Mouse (Mus musculus) splenic B cell, adult 2 months (primary cell): ENCODE data around the gene Chrnd.

ENCODE experiments used
- DNase-seq: peaks from one replicate; pipeline ENCODE4 v3.0.0-alpha.2; 2011; ENCODE audit warnings: low read depth, low spot score
- H3K27me3 ChIP-seq: 2 replicates; pipeline ENCODE4 v1.6.1; 2012; ENCODE audit warnings: mild to moderate bottlenecking, low read length, moderate library complexity, mixed read lengths; ENCODE audit not compliant: control insufficient read depth, poor library complexity, insufficient read depth, severe bottlenecking
- H3K36me3 ChIP-seq: 2 replicates; pipeline ENCODE4 v1.6.1; 2012; ENCODE audit warnings: mild to moderate bottlenecking, low read length, moderate library complexity, mixed read lengths; ENCODE audit not compliant: control insufficient read depth, poor library complexity, insufficient read depth, severe bottlenecking

The Chrnd gene

DNA sequence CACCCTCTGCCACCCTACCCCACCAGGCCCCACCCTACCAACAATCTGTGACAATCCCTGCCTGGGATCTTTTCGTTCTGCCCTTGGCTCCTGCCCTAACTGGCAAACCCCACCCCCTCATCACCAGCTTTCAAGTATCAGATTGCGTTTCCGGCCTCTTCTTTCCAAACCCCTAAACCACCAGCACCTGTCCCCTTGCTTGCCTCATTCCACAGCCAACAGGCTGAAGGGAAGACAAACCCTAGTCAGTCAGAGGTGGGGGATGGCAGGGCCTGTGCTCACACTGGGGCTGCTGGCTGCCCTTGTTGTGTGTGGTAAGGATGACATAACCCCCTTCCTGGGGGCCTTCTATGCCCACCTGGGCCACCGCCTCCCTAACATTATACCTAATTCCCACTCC is at the start of gene Chrnd:
Gene Chrnd, plus strand, starts transcription at position 179 of the 400 bp plus-strand sequence.
- Histone ChIP-seq H3K36me3 (no peaks in the 10 kb centered on the region), H3K27me3 (no peaks in the 10 kb centered on the region; the same call in 1 of the 2 replicates)
- DNase-seq: no peak

DNA sequence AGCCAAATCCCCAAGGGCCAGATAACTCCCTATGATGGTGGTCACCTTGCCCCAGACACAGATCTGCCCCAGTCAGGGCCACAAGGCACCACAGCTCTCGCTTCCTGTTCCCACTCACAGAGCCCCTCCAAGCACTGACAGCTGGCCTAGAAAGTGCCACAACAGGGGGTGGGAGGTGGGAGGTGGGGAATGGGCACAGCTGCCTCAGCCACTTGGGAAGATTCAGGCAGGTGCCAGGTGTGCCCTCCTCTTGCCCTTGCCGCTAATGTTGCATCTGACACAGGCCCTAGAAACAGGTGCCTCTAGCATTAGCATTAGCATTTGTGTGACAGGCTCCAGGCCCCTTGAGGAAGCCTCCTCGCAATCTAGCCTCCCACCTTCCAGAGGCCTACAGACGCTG is 48.9 kb upstream of the Chrnd start:
- no peak for DNase-seq

DNA sequence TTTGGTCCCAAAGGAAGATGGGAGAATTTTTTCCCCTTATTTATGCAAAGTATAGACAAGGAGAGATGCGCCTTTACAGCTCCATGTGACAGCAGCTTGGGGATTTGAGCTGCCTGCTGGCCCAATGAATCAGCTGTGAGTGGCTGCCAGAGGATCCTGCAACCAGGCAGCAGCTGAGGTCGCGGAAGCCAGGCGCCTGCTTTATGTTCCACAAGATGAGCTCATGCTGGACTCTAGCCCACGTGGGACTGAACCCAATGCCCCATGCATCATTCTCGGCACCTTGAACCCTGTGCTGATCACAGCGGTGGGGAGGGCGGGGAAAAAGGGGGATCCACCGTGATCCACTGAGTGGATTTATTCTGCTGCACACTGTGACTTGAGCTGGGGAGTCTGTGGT is 48.0 kb upstream of the Chrnd start:
- DNase-seq: no peak
- no peaks in the 10 kb centered on the region for H3K27me3 ChIP-seq
- no peaks in the 10 kb centered on the region for H3K36me3 ChIP-seq

More for the DNA sequence above, 48.9 kb upstream of the Chrnd start:
- H3K36me3 ChIP-seq: no peaks in the 10 kb centered on the region
- no peaks in the 10 kb centered on the region for H3K27me3 ChIP-seq

DNA sequence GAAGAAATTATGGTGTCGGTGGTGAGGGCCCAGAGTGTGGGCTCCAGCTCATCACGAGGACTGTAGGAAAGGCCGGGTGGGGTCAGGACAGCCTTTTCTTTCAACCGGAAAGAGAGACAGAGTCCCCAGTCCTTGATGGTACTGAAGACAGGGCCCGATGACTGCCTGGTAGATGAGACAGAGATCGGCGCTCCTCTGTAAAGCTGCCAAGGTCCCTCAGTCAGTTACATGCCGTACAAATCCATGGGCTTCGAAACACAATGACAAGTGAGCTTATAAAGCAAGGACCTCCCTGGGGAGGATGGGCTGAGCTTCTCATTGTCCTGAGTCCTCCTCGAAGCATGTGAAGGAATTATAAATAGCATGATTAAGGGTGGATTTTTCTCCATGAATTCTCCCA is 47.3 kb upstream of the Chrnd start:
- no peak for DNase-seq

DNA sequence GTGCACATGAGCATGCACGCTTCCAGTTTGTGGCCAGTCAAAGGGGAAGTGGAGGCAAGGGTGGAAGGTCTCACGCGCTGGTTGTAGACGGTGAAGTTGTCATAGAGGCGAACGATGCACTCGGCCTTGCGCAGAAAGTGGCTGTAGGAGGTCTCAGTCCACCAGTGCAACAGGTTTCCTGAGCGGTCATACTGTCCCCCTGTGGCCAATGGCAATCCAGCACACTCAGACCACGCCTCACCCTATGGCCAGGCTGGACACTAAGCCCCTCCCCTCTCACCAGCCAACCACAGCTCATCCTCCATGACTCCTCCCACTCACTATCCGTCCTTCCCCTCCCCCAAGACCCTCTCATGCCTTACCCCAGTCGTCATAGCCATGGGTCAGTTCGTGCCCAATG is 41.0 kb upstream of the Chrnd start:
- no peaks in the 10 kb centered on the region for H3K36me3 ChIP-seq
- peak; percentile 8 for DNase-seq
- H3K27me3 ChIP-seq: no peaks in the 10 kb centered on the region

More for the DNA sequence above, 47.3 kb upstream of the Chrnd start:
- Histone ChIP-seq H3K27me3 (no peaks in the 10 kb centered on the region), H3K36me3 (no peaks in the 10 kb centered on the region)

DNA sequence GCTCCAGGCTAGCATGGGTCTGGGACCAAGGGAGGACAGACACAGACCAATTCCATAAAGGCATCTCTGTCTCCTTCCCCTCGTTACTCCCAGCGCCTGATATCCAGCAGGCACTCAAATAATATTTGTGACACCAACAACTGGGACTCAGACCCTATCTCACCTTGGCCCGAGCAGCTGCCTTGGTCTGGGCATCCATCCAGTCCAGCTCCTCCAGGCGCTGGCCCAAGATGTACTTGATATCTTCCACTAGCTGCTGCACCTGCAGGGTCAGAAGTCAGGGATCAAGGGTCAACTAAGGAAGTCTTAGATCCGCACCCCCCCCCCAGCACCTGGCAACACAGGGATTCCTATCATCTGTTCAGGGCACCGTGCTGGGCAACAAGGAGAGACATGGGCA is 39.1 kb upstream of the Chrnd start:
- H3K27me3 ChIP-seq: no peaks in the 10 kb centered on the region

DNA sequence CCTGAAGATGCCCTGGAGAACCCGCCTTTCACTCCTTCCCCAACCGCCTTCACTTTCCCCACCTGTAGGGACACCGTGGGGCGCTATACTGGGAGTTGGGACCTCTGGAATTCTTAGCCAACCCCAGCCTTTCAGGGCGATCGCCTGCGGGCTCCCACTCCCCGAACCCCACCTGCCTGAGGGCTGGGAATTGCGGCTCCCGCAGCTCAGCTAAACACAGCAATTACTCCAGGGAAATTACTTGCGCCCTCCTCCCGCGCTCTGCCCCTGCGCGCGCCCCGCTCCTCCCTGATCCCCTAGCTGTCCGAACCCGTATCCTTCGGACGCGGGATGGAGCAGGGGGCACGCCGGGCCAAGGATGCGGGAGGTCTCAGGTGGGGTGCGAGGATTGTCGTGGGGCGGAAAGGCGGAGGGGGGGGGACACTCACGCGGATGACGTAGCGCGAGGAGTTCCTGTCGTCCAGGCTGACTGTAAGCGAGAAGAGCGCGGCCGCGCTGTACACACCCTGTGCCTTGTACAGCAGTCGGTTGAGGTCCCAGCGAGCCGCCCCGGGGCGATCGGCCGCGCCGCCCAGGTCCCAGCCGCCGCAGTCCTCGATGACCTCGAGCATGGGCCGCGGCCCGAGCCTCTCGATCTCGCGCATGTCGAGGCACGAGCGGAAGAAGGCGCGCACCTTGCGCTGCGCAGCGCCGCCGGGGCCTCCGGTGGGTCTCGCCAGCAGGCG is 36.5 kb upstream of the Chrnd start:
- Histone ChIP-seq H3K36me3 (no peaks in the 10 kb centered on the region), H3K27me3 (no peaks in the 10 kb centered on the region)
- no peak for DNase-seq

More for the DNA sequence above, 39.1 kb upstream of the Chrnd start:
- no peak for DNase-seq
- H3K36me3 ChIP-seq: no peaks in the 10 kb centered on the region

DNA sequence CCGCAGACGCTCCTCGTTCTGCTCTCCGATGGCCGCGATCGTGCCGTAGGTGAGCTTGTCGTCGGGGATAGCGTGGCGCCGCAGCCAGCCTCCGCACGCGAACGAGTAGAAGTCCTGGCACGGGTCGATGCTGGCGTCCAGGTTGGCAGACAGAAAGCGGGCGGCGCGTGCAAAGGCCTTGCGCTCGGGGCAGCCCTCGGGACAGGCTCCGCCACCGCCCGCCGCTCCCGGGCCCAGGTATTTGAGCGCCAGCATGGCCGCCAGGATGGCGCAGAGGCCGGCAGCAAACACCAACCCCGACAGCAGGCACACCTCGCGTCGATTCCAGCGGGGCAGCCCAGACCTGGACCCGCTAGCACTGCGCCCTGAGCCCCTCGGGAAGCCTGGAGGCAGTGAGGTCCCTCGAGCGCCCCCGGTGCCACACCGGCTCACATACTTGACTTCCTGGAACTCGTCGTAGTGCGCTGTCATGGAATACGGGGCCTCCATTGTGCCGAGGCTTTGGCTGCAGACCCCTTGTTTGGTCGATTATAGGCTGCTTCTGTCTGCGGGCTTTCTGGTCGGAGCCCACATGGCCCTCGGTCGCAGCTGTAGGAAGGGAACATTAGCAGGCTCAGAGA is 35.8 kb upstream of the Chrnd start:
- no peaks in the 10 kb centered on the region for H3K36me3 ChIP-seq
- no peak for DNase-seq
- no peaks in the 10 kb centered on the region for H3K27me3 ChIP-seq

DNA sequence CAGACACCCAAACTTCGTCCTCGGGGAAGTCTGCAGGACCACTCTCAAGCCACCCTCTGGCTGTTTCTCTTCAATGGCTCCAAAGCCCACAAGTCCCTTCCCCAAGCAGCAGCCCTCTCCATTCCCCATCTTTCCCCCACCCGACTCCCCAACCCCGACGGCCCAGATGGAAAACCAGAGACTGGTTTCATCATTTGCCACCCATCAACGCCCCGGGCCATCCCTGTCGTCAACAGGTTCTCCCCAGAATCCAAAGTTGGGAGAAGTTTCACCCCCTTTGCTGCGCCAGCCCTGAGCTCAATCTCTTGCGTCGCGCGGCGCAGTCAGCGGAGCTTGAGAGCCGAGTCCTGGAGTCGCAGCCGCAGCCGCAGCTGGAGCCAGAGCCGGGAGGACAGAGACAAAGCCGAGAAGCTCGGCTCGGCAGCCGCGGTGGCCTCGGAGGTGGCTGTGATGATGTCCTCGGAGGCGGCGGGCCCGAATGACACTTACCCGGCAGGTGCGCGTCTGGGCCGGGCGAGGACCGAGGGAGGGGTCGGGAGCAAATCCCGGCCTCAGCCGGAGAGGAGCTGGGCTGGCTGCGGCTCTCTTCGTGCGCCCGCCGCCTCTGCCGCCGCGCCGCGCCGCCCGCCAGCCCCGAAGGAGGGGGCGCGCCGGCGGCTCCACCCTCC is 34.7 kb upstream of the Chrnd start:
- H3K27me3 ChIP-seq: no peaks in the 10 kb centered on the region
- H3K36me3 ChIP-seq: no peaks in the 10 kb centered on the region
- no peak for DNase-seq

DNA sequence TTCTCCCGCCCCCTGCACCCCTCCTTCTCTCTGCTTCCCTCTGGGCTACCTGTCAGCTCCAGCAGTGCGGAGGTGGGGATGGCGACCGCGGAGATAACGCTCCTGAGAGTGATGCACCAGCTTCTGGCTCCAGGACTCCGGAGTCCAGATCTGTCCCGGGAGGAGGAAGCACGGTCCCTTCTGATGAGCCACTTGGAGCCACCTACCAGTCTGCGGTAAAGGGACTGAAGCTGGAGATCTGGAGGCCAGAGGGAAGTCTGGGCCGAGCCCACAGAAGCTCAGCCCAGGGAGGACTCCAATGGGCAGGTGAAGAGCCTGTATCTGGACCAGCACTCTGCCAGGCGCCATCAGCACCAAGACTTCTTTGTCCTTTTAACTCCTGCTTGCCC is 34.2 kb upstream of the Chrnd start, which contains the start of gene Ecel1:
Gene Ecel1, minus strand, starts transcription at position 323 of the 389 bp plus-strand sequence.
- DNase-seq: no peak
- Histone ChIP-seq H3K36me3 (no peaks in the 10 kb centered on the region), H3K27me3 (no peaks in the 10 kb centered on the region)

DNA sequence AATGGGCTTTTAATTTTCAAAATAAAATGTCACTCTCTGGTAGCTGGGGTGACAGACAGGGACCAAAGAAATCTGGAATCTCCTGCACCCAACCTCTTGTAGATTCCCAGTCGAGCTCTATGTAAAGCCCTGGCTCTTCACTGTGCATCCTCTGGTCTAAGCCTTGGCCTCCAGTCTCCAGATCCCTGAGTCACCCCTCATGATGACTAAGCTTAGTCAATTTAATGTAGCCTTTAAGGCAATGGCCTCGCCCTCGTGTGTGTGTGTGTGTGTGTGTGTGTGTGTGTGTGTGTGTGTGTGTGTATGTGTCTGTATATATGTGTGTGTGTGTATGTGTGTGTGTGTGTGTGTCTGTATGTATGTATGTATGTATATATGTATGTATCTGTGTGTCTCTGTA is 31.0 kb upstream of the Chrnd start:
- no peak for DNase-seq
- no peaks in the 10 kb centered on the region for H3K36me3 ChIP-seq

DNA sequence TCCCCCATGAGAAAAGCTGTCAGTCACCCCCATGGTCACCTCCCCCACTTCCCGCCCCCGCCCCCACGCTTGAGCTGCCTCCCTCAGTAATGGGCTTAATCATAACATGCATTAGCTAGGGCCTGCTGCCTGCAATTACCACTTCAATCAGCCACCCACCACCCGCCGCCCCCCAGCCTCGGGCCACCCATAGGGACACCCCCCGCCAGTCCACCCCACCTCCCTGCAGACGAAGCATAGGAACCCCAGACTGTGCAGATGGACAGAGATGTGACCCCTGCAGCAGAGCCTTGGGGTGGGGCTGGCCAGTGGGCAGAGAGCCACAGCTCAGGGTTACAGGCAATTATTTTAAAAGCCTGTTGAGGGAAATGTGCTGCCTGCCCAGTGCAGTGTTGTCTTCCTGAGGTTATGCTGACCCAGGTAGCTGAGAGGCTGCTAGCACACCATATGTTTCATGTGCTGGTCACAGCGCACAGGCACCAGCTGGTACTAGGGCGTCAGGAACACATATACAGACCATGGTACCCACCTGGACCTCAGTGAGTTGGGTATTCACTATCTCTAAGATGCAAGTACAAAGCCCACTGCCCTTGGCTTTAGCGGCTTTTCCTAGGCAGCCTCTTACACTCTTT is 26.1 kb upstream of the Chrnd start:
- Histone ChIP-seq H3K27me3 (no peaks in the 10 kb centered on the region), H3K36me3 (no peaks in the 10 kb centered on the region)
- no peak for DNase-seq

More for the DNA sequence above, 31.0 kb upstream of the Chrnd start:
- no peaks in the 10 kb centered on the region for H3K27me3 ChIP-seq

DNA sequence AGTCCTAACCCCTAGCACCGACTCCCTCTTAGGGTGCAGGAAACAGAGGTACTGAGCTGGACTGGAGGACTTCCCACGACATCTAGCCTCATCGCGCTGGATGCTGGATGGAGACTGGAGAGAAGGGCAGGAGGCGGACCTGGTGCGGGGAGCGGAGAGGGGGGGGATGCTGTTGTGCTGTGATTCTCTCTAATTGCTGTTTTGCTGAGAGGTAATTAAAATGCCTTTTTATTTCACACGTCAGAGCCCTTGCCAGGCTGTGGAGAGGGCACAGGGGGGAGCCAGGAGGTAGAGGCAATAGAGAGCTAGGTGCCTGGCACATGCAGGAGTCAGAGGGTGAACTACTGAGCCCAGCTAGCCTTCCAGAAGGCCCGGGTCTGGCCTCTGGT is 25.6 kb upstream of the Chrnd start:
- H3K36me3 ChIP-seq: no peaks in the 10 kb centered on the region
- H3K27me3 ChIP-seq: no peaks in the 10 kb centered on the region
- DNase-seq: no peak

DNA sequence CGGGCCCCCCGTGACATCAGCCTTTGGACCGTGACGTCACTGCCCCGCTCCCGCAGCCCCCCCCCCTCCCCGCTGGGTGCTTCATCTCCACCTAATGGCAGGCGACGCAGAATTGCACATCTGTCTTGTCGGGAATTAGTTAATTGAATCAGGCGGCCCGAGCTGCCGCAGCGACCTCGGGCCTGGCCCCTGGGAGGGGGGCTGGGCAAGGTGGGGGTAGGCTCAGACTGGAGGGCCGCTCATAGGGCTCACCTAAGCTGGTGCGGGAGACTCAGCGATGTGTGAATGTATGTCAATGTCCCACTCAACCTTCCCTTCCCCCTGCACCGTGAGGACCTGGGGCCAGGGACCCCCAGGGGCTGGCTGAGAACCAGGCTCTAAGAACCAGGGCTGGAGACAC is 19.9 kb upstream of the Chrnd start:
- Histone ChIP-seq H3K36me3 (no peaks in the 10 kb centered on the region), H3K27me3 (no peaks in the 10 kb centered on the region)
- DNase-seq: no peak

DNA sequence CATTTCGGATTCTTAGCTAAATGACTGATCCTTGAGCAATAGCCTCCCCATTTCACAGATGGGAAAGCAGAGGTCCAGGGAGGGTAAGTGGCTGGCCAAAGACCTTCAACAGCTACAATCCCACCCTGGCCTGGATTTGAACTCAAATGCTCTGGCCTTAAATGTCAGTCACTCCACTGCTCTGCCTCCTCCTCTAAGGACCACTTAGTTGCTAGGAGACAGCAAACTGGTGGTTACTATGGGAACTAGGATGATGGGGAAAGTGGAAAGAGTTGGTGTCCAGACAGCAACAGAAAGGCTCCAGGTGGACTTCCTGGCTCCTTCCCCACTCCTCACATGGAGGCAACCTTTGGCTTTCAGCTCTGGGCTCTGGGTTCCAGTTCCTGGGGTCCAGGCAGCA is 19.1 kb upstream of the Chrnd start:
- Histone ChIP-seq H3K36me3 (no peaks in the 10 kb centered on the region), H3K27me3 (no peaks in the 10 kb centered on the region)
- DNase-seq: no peak
